Mouse (Mus musculus): ENCODE measurements around the gene Slc6a17. TPM values are rescaled to one million over a fixed set of nuclear protein-coding genes. Genes with fewer than 3 reads are reported as not detected.

The Slc6a17 gene
- total and polyA plus RNA-seq, 3 experiments: 0.04 TPM; not detected in 2

GRCm38 (mm10) chr3:107536810-107537503 lies 19.1 kb upstream of the Slc6a17 start:
- Histone ChIP-seq H3K9ac (ENCODE audit: control insufficient read depth, low read depth, low read length, poor library complexity, severe bottlenecking) (no peak overlapping the region), H3K4me3 (ENCODE audit: control insufficient read depth in 1 of 2, insufficient read depth in 1 of 2, low read depth in 2 of 2, low read length in 2 of 2) (no peak overlapping the region), H3K79me2 (ENCODE audit: control insufficient read depth, insufficient read depth, low read length, poor library complexity) (no peaks in the 10 kb centered on the region), H3K36me3 (ENCODE audit: control insufficient read depth in 1 of 2, insufficient read depth in 2 of 2, low read length in 2 of 2) (no peaks in the 10 kb centered on the region), H3K27me3 (ENCODE audit: control insufficient read depth in 1 of 2, insufficient read depth in 2 of 2, low read length in 2 of 2) (peaks cover 2 to 10% of the 10 kb centered on the region in 2 experiments; a peak in 3 of 4 replicates), H3K27ac (ENCODE audit: control insufficient read depth, low read depth, low read length) (no peak overlapping the region), H3K4me1 (ENCODE audit: control insufficient read depth in 1 of 2, insufficient read depth in 2 of 2, low read length in 2 of 2) (no peaks in the 10 kb centered on the region), H3K9me3 (replicated peaks; ENCODE audit: insufficient read depth, low read length) (no peaks in the 10 kb centered on the region)
- TF ChIP-seq KAT2A (conservative IDR thresholded peaks at IDR 0.05; ENCODE audit: low read depth, low read length) (no peak), TCF12 (IDR thresholded peaks at IDR 0.05; ENCODE audit: low read depth, low read length) (no peak), MYB (IDR thresholded peaks at IDR 0.05; ENCODE audit: low read depth, low read length) (no peak), POLR2AphosphoS5 (IDR thresholded peaks at IDR 0.05; ENCODE audit: borderline replicate concordance, low read depth, low read length) (no peak)
- DNase-seq (ENCODE audit: low read depth, low spot score): no peak

- peaks cover 4 to 8% of the 10 kb centered on the region in 2 experiments; a peak in 3 of 4 replicates for H3K27me3 ChIP-seq (ENCODE audit: control insufficient read depth in 1 of 2, insufficient read depth in 2 of 2, low read length in 2 of 2)
Measured at GRCm38 (mm10) chr3:107534951-107535350, 17.1 kb upstream of the Slc6a17 start.

GRCm38 (mm10) chr3:107533532-107533931 lies 15.7 kb upstream of the Slc6a17 start:
- Histone ChIP-seq H3K4me3 (ENCODE audit: control insufficient read depth in 1 of 2, insufficient read depth in 1 of 2, low read depth in 2 of 2, low read length in 2 of 2) (no peak overlapping the region), H3K79me2 (ENCODE audit: control insufficient read depth, insufficient read depth, low read length, poor library complexity) (no peaks in the 10 kb centered on the region), H3K36me3 (ENCODE audit: control insufficient read depth in 1 of 2, insufficient read depth in 2 of 2, low read length in 2 of 2) (no peaks in the 10 kb centered on the region), H3K27ac (ENCODE audit: control insufficient read depth, low read depth, low read length) (no peak overlapping the region), H3K27me3 (ENCODE audit: control insufficient read depth in 1 of 2, insufficient read depth in 2 of 2, low read length in 2 of 2) (peaks cover 4 to 7% of the 10 kb centered on the region in 2 experiments; a peak in 3 of 4 replicates), H3K9me3 (replicated peaks; ENCODE audit: insufficient read depth, low read length) (no peaks in the 10 kb centered on the region), H3K4me1 (ENCODE audit: control insufficient read depth in 1 of 2, insufficient read depth in 2 of 2, low read length in 2 of 2) (no peaks in the 10 kb centered on the region), H3K9ac (ENCODE audit: control insufficient read depth, low read depth, low read length, poor library complexity, severe bottlenecking) (no peak overlapping the region)
- DNase-seq (ENCODE audit: low read depth, low spot score): no peak
- TF ChIP-seq TAL1 (IDR thresholded peaks at IDR 0.05; ENCODE audit: low read length) (no peak), RCOR1 (IDR thresholded peaks at IDR 0.05; ENCODE audit: low read depth, low read length) (no peak)

More at GRCm38 (mm10) chr3:107534951-107535350, 17.1 kb upstream of the Slc6a17 start:
- no peak for DNase-seq (ENCODE audit: low read depth, low spot score)
- Histone ChIP-seq H3K27ac (ENCODE audit: control insufficient read depth, low read depth, low read length) (no peak overlapping the region), H3K36me3 (ENCODE audit: control insufficient read depth in 1 of 2, insufficient read depth in 2 of 2, low read length in 2 of 2) (no peaks in the 10 kb centered on the region), H3K9me3 (replicated peaks; ENCODE audit: insufficient read depth, low read length) (no peaks in the 10 kb centered on the region), H3K79me2 (ENCODE audit: control insufficient read depth, insufficient read depth, low read length, poor library complexity) (no peaks in the 10 kb centered on the region), H3K4me3 (ENCODE audit: control insufficient read depth in 1 of 2, insufficient read depth in 1 of 2, low read depth in 2 of 2, low read length in 2 of 2) (no peak overlapping the region), H3K4me1 (ENCODE audit: control insufficient read depth in 1 of 2, insufficient read depth in 2 of 2, low read length in 2 of 2) (no peaks in the 10 kb centered on the region), H3K9ac (ENCODE audit: control insufficient read depth, low read depth, low read length, poor library complexity, severe bottlenecking) (no peak overlapping the region)
- TF ChIP-seq ZMIZ1 (IDR thresholded peaks at IDR 0.05; ENCODE audit: low read depth, low read length): no peak
- TF ChIP-seq ZC3H11A (IDR thresholded peaks at IDR 0.05; ENCODE audit: low read depth, low read length): no peak
- TF ChIP-seq TAL1 (IDR thresholded peaks at IDR 0.05; ENCODE audit: low read length): no peak
- TF ChIP-seq CTCF (IDR thresholded peaks at IDR 0.05 in 2 of 3, conservative IDR thresholded peaks at IDR 0.05 in 1 of 3; ENCODE audit: control insufficient read depth in 1 of 3, insufficient read depth in 1 of 3, low read depth in 2 of 3, low read length in 3 of 3, poor library complexity in 1 of 3, severe bottlenecking in 1 of 3): no peak
- no peak for TF ChIP-seq USF2 (IDR thresholded peaks at IDR 0.05; ENCODE audit: borderline replicate concordance in 1 of 2, insufficient read depth in 1 of 2, low read depth in 1 of 2, low read length in 2 of 2)
- TF ChIP-seq E2F4 (IDR thresholded peaks at IDR 0.05; ENCODE audit: borderline replicate concordance, low read depth, low read length): no peak
- TF ChIP-seq RAD21 (IDR thresholded peaks at IDR 0.05; ENCODE audit: low read depth, low read length): no peak
- no peak for TF ChIP-seq MXI1 (IDR thresholded peaks at IDR 0.05; ENCODE audit: low read depth, low read length)
- TF ChIP-seq ZKSCAN1 (IDR thresholded peaks at IDR 0.05; ENCODE audit: low read depth, low read length): no peak
- TF ChIP-seq RCOR1 (IDR thresholded peaks at IDR 0.05; ENCODE audit: low read depth, low read length): no peak
- no peak for TF ChIP-seq POLR2A (IDR thresholded peaks at IDR 0.05; ENCODE audit: control insufficient read depth in 1 of 2, insufficient read depth in 1 of 2, low read depth in 1 of 2, low read length in 2 of 2, poor library complexity in 1 of 2)
- no peak for TF ChIP-seq ETS1 (IDR thresholded peaks at IDR 0.05; ENCODE audit: low read depth, low read length)
- no peak for TF ChIP-seq NELFE (IDR thresholded peaks at IDR 0.05; ENCODE audit: low read depth, low read length)
- no peak for TF ChIP-seq MAZ (IDR thresholded peaks at IDR 0.05; ENCODE audit: low read depth, low read length)
- no peak for TF ChIP-seq ZNF384 (IDR thresholded peaks at IDR 0.05; ENCODE audit: low read depth, low read length)
- TF ChIP-seq SIN3A (IDR thresholded peaks at IDR 0.05; ENCODE audit: low read length): no peak
- TF ChIP-seq POLR2AphosphoS5 (IDR thresholded peaks at IDR 0.05; ENCODE audit: borderline replicate concordance, low read depth, low read length): no peak
- TF ChIP-seq CHD1 (IDR thresholded peaks at IDR 0.05; ENCODE audit: low read depth, low read length): no peak
- no peak for TF ChIP-seq MAFK (IDR thresholded peaks at IDR 0.05; ENCODE audit: borderline replicate concordance, low read depth, low read length)
- TF ChIP-seq SMC3 (IDR thresholded peaks at IDR 0.05; ENCODE audit: low read depth, low read length): no peak
